Mouse (Mus musculus) forebrain, postnatal 0 days (tissue): Measurements from ENCODE around the gene Setd4. TPM values are rescaled to one million over a fixed set of nuclear protein-coding genes. Genes with fewer than 3 reads are reported as not detected.
A peak's percentile ranks its signal among the peaks of the same experiment; 100 is the strongest.

Experiments
- ATAC-seq: fragments of 200-750 bp; cut with Nextera tagmentation; 2 replicates; pipeline ENCODE4 v1.8.0; 2017; ENCODE audit warnings: mild to moderate bottlenecking, moderate library complexity
- DNase-seq: peaks from one replicate; pipeline ENCODE4 v3.0.0-alpha.2; 2015
- H3K27ac ChIP-seq: fragments of 300-500 bp; sonication (generic); 2 replicates; pipeline ENCODE4 v1.5.1; 2014; ENCODE audit warnings: low read depth, mild to moderate bottlenecking, antibody characterized with exemption, low read length, moderate library complexity, mixed read lengths
- H3K27me3 ChIP-seq: fragments of 300-500 bp; sonication (generic); 2 replicates; pipeline ENCODE4 v1.6.1; 2014; ENCODE audit warnings: mild to moderate bottlenecking, low read length, mixed read lengths; ENCODE audit not compliant: insufficient read depth
- H3K36me3 ChIP-seq: fragments of 300-500 bp; sonication (generic); 2 replicates; pipeline ENCODE4 v1.6.1; 2014; ENCODE audit warnings: mild to moderate bottlenecking, moderate library complexity; ENCODE audit not compliant: insufficient read depth
- H3K4me1 ChIP-seq: fragments of 300-500 bp; sonication (generic); 2 replicates; pipeline ENCODE4 v1.6.1; 2014; ENCODE audit warnings: antibody characterized with exemption; ENCODE audit not compliant: insufficient read depth
- H3K4me2 ChIP-seq: fragments of 300-500 bp; sonication (generic); 2 replicates; pipeline ENCODE4 v1.6.1; 2014; ENCODE audit warnings: low read depth, mild to moderate bottlenecking, moderate library complexity
- H3K4me3 ChIP-seq: fragments of 300-500 bp; sonication (generic); 2 replicates; pipeline ENCODE4 v1.5.1; 2014; ENCODE audit warnings: low read depth, low read length, mixed read lengths
- H3K9ac ChIP-seq: fragments of 300-500 bp; sonication (generic); 2 replicates; pipeline ENCODE4 v1.6.1; 2014; ENCODE audit warnings: mild to moderate bottlenecking
- H3K9me3 ChIP-seq: fragments of 300-500 bp; sonication (generic); 2 replicates; pipeline ENCODE4 v1.6.1; 2016; ENCODE audit warnings: low read length
- CTCF ChIP-seq: sonication (generic); IDR thresholded peaks from 2 replicates; pipeline ENCODE4 v1.5.1; 2016; ENCODE audit warnings: antibody characterized with exemption, control low read depth, low read depth
- WGBS: fragments of 180-500 bp; shearing (Covaris S2); extraction: QIAGEN DNeasy Blood & Tissue Kit; methylation state at CpG from one replicate; pipeline ENCODE4 v1.1.7; 2014; 5-methylcytosine and 5-hydroxymethylcytosine counted together
- polyA plus RNA-seq: library from polyadenylated mRNA; unstranded; fragments of >200 nt; fragmentation: Nextera tagmentation; extraction: Ambion mirVana; gene quantifications from 2 replicates; pipeline ENCODE4 v1.2.1, GENCODE M21; 2015
- total RNA-seq: library from RNA; depleted of rRNA; stranded (reverse); fragments of >200 nt; gene quantifications from 2 replicates; pipeline ENCODE4 v1.2.3, GENCODE M21; 2014

Setd4 gene
- total and polyA plus RNA-seq, 2 experiments from 2014 or later = 14.7 to 15.9 TPM

DNA sequence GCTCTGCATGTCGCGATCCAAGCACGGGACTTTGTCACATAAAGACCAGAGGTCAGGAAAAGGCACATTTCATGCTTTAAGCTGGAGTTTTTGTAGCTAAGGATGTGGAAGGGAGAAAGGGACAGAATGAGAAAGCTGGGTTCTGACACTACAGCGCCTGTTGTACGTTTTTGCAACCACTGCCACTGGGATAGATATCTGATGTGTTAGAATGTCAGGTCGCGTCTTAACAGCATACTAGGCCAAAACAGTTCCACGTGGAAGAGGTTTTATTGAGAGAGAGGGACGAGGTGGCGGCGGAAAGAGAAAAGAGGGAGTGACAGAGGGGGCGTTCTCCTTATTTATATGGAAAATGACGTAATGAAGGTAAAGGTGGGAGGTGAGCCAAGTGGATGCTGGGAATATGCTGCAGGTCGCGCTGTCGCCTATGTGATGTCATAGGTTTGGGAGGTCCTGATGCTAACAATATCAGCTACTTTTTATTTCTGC, 662 bp upstream of the Setd4 start:
- Histone ChIP-seq H3K9ac (peak overlapping the region; percentile 71), H3K4me1 (peaks cover 14% of the 10 kb centered on the region), H3K27ac (peak overlapping the region; percentile 92), H3K4me3 (peak overlapping the region; percentile 54), H3K36me3 (no peaks in the 10 kb centered on the region), H3K9me3 (no peaks in the 10 kb centered on the region), H3K27me3 (no peaks in the 10 kb centered on the region; the same call in 1 of the 2 replicates), H3K4me2 (peak overlapping the region; percentile 93)
- no peak for TF ChIP-seq CTCF
- WGBS = 2% methylated on average over 16 of the region's 16 CpGs
- peak; percentile 5; the same call in 1 of the 2 replicates for ATAC-seq
- DNase-seq = peak; percentile 76

DNA sequence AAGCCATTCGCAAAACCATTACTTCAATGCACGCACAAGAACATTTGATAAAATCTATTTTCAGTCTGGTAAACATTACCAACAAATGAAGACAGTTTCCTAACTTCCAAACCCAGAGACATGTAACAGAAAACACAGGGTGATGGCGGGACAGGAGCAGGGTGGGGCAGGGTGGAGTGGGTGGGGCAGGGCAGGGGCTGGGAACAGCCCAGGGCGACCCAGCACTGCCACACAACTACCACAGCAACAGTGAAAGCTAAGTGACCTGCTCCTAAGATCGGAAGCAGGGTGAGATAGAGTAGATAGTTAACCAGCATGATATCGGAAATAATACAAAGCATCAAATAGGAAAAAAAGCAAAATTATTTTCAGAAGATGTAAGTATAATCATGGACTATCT, 4.4 kb downstream of the Setd4 start:
- Histone ChIP-seq H3K9ac (no peak overlapping the region), H3K4me1 (peaks cover 4% of the 10 kb centered on the region), H3K9me3 (no peaks in the 10 kb centered on the region), H3K27ac (no peak overlapping the region), H3K36me3 (peaks cover 20% of the 10 kb centered on the region), H3K27me3 (no peaks in the 10 kb centered on the region), H3K4me2 (no peak overlapping the region), H3K4me3 (no peak overlapping the region)
- no peak for TF ChIP-seq CTCF
- DNase-seq = no peak
- ATAC-seq = no peak
- WGBS = 86% methylated on average over 6 of the region's 6 CpGs

DNA sequence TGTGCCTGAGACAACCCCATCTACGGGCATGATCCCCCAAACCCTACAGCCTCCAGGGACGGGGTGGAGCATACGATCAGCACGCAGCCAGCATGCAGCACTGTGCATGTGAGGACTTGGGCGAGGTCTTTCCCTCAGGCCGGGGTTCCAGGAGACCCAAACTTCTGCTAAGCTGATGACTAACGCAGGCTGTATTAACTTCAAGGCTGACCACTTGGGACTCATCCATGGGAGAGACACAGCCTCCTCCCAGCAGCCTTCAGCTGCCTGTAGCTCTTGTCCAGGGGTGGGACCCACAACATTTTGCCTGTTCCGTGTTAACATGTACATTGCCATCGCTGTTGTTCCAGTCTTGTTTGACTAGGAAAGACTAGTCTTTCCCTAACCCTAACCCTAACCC, 6.3 kb downstream of the Setd4 start:
- Histone ChIP-seq H3K9me3 (no peaks in the 10 kb centered on the region), H3K4me1 (no peaks in the 10 kb centered on the region), H3K27me3 (no peaks in the 10 kb centered on the region), H3K9ac (no peak overlapping the region), H3K4me3 (no peak overlapping the region), H3K4me2 (no peak overlapping the region), H3K27ac (no peak overlapping the region), H3K36me3 (peaks cover 28% of the 10 kb centered on the region)
- no peak for TF ChIP-seq CTCF
- ATAC-seq (no peak), DNase-seq (no peak)
- WGBS = 93% methylated on average over 9 of the region's 9 CpGs

DNA sequence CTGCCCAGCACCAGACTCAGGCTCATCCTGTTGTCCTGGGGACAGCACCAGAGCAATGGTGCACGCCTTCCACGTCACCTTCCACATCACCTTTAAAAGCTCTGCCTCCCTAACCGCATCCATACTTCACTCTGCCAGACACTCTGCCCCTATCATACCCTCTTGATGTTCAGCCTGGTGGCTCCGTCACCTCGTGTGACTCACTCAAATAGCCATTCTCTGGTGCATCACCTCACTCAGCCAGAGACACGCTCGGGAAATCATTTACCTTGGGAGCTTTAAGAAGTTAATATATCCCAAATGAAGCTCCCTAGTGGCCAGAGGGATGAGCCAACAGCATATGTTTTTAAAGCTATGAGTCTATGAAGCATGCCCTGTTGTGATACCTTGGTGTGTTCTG, 7.1 kb downstream of the Setd4 start:
- Histone ChIP-seq H3K4me1 (no peaks in the 10 kb centered on the region), H3K27ac (no peak overlapping the region), H3K4me3 (no peak overlapping the region), H3K4me2 (no peak overlapping the region), H3K27me3 (no peaks in the 10 kb centered on the region), H3K36me3 (peaks cover 28% of the 10 kb centered on the region), H3K9ac (no peak overlapping the region), H3K9me3 (no peaks in the 10 kb centered on the region)
- no peak for TF ChIP-seq CTCF
- DNase-seq = no peak
- ATAC-seq = no peak
- 93% methylated on average over 7 of the region's 7 CpGs for WGBS

DNA sequence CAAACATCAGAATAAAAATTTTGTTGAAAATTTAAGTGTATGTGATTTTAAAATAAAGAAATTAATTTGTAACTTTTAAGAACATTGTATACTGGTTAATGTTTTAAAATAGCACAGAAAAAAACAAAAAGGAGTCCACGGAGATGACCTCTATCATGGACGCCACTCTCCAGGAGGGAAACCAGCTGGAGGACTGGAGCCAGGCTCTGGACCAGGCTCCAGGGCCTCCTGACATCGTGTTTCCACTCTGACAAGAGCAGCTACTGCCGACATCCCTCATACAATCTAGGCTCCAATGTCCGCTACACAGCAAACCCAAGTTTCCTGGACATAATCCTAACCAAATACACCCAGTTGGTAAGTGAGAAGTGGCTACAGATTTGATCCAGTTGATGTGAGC, 8.1 kb downstream of the Setd4 start:
- no peak for DNase-seq
- no peak for TF ChIP-seq CTCF
- 96% methylated on average over 5 of the region's 5 CpGs for WGBS
- Histone ChIP-seq H3K4me2 (no peak overlapping the region), H3K4me3 (no peak overlapping the region), H3K4me1 (no peaks in the 10 kb centered on the region), H3K9ac (no peak overlapping the region), H3K27ac (no peak overlapping the region), H3K9me3 (no peaks in the 10 kb centered on the region), H3K36me3 (peaks cover 32% of the 10 kb centered on the region), H3K27me3 (no peaks in the 10 kb centered on the region)
- no peak for ATAC-seq

DNA sequence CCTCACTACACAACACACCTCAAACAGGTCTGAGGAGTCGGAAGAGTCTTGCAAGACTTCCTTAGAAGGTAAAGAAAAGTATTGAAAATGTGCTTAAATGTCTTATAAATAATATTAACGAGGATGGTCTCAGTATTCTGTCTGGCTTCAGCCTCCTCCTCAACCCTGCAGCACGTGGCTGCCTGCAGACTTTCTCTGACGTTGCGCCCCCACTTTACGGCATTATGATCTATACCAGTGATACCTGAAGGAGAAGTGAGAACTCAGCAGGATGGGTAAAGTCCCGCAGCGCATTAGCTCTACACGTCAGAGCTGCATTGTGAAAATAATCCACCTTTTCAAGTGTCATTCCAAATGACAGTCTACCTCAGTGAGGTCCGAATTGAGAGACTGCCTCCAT, 9.4 kb downstream of the Setd4 start:
- H3K36me3 ChIP-seq = peaks cover 44% of the 10 kb centered on the region
- no peaks in the 10 kb centered on the region for H3K9me3 ChIP-seq
- H3K9ac ChIP-seq = no peak overlapping the region
- H3K27me3 ChIP-seq = no peaks in the 10 kb centered on the region
- DNase-seq = no peak
- H3K4me1 ChIP-seq = no peaks in the 10 kb centered on the region
- no peak overlapping the region for H3K4me3 ChIP-seq
- WGBS = 94% methylated on average over 10 of the region's 10 CpGs
- no peak overlapping the region for H3K4me2 ChIP-seq
- H3K27ac ChIP-seq = no peak overlapping the region
- ATAC-seq = no peak
- TF ChIP-seq CTCF = no peak

DNA sequence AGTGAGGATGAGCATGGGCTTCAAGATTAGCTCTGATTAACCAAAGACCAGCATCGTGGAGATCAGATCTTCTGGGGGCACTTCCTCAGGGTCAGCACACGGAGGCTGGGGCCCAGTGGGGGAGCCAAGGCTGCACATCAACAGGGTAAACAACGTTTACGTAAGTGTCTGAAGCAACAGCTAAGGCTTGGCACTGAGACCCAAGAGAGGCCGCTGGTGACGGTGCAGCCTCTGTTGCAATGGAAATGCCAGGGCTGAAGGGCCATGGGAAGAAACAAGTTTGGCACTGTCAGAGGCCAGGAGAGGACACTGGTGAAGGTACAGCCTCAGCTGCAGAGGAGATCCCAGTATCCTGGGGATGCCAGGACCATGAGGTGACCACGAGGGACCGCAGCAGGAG, 10.5 kb downstream of the Setd4 start:
- ATAC-seq = no peak
- 95% methylated on average over 8 of the region's 8 CpGs for WGBS
- H3K27ac ChIP-seq = no peak overlapping the region
- no peak for TF ChIP-seq CTCF
- H3K4me1 ChIP-seq = no peaks in the 10 kb centered on the region
- H3K36me3 ChIP-seq = peaks cover 48% of the 10 kb centered on the region
- no peaks in the 10 kb centered on the region for H3K9me3 ChIP-seq
- no peak for DNase-seq
- no peak overlapping the region for H3K4me3 ChIP-seq
- H3K27me3 ChIP-seq = no peaks in the 10 kb centered on the region
- H3K4me2 ChIP-seq = no peak overlapping the region
- H3K9ac ChIP-seq = no peak overlapping the region
